Mouse (Mus musculus) layer of hippocampus, adult 18-20 months (tissue): ENCODE data around the gene Rasgrf2. TPM values are rescaled to one million over a fixed set of nuclear protein-coding genes. Genes with fewer than 3 reads are reported as not detected.

Experiments used
- DNase-seq, 2 experiments: peaks; one replicate each; pipeline ENCODE4 v3.0.0; 2022; ENCODE audit warnings: low spot score in 2 of 2
- total RNA-seq, 2 experiments: library from RNA; stranded (reverse); gene quantifications; 2 replicates each; pipeline ENCODE4 v1.2.3; 2021

Rasgrf2 gene
- total RNA-seq, 2 experiments from 2014 or later: 123 to 126 TPM

DNA sequence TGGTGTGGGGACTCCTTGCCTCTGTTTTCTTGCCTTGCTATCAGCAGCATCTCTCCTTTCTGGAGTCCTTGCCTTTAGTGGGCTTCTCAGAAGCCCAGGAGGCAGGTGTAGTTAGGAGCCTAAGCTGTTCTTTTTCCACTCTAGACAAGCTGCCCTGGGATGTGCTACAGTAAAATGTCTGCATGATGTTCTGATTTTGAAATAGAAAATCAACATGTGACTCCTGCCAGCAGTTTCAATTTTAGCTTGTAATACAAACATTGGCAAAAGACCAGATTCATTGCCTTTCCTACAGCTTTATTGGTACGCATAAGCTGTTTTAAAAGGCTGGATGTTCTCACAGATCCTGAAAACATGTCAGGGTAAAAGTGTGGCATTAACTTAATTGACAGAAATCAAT is 176.3 kb downstream of the Rasgrf2 start:
- DNase-seq: peak in 1 of 2 experiments; percentile 77

DNA sequence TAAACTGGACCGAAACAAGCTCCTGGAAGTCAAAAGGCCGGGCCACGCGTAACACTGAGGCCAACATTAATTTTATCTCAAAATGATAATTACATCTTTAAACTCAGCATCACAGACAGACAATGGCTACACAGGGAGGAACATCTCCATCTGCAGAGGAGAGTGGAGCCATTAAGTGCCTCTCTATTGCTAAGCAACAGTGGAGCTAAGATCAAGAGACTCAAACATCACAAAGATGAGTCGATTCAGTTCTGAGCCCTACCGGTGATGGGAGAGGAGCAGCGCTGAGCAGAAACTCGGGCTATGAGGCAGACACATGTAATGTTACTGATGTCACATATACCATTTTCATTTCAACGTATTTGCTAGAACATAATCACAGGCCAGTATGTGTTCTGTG is 191.3 kb downstream of the Rasgrf2 start:
- DNase-seq: peak in 1 of 2 experiments; percentile 29

DNA sequence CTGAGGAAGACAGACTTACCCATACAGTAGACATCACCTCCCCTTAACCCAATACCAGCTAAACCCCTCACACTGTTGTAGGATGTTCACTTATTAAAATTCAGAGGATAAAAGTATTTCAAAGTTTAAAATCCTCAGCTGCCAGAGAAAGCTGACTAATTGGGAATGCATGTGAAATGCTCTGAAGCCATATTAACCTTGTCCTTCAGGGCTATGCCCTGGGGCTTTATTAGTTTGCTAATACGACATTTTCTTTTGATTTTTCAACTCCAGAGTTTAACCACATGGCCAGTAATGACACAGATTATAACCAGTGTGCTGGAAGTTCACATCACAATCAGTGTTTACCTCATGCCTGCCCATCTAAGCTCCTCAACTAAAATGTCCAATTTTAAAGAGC is 192.6 kb downstream of the Rasgrf2 start:
- no peak for DNase-seq

DNA sequence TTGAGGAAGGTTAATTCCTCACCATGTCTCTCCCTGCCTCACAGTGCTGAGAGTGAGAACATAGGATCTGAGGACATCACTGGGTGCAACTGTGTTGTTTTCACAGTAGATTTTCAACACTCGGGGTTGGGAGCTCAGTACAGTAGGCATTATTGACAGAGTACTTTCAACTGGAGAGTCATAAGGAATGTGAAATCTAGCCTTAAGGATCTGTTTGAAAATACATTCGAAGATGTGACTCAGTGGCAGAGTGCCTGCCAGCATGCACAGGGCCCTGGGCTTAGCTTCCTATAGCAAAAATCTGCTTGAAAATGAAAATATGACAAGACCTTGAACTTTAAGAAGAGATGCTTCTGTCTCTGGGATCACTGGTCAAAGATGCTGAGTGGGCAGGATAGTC is 194.2 kb downstream of the Rasgrf2 start:
- no peak for DNase-seq

DNA sequence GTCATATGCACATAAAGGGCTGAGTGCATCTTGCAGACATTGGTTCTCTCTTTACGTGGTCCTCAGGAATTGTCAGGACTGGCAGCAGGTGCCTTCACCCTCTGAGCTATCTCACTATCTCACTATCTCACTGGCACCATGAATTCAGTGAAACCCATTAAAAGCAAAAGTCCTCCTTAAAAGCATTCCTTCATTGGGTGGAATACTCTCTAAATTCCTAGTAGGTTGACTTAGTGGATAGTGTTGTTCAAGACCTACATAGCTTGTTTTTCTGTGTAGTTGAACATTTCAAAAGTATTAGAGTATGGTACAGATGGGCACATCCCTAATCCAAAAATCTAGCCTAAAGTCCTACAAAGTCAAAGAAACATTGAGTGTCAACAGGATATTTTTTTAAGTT is 199.3 kb downstream of the Rasgrf2 start:
- no peak for DNase-seq

DNA sequence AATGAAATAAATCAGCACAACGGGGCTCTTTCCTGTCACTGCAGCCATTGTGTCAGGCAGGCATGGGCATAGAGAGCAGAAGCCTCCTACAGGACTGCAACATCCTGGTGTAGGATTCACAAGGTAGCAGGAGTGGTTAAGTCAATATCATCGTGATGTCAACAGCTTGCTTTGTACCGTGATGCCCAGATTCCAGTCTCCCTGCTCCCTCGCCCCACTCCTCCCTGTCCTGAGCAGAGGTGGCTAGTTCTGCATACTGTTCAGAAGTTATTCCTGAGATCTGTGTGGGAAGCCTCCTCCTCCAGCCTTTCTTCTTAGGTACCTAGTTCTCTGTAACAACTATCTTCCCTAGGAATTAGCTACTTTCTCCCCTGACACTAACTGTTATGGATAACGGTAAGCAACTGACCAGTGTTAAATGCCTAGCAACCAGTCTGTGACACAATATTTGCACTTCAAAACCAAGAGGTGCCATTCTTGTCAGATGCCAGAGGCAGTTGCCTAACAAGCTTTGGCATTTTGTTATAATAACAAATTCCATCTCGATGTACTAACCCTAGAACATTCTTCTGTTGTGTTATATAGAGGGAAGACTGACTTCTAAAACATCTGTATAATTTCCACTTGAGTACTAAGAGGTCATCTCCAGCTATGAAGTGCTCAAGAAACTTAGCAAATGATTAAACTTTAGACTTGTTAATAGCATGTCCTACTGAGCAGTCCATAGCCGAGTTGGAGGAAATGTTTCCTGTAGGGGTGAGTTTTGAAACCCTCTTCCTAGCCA is 201.3 kb downstream of the Rasgrf2 start:
- no peak for DNase-seq

- DNase-seq: no peak
Observed at GRCm38 (mm10) chr13:91928605-91929389, 202.7 kb downstream of the Rasgrf2 start.

- DNase-seq: no peak
Observed at GRCm38 (mm10) chr13:91921010-91921409, 210.4 kb downstream of the Rasgrf2 start.

DNA sequence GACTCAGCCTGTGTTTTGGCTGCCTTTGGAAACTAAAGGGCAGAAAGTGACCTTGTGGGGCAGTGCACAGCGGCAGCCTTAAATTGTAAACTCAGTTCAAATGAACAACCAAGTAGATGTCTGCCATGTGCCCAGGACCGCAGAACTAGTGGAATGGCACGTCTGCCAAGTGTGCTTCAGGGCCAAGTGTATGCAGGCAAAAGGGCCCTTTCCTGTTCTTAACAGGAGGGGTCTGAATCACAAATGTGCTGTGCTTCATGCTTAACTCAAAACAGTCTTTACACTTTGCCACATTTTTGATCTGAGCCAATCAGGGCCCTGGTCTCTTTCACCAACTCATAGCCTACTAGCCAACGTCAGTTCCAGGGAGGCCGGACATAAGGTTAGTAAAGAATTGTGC is 212.7 kb downstream of the Rasgrf2 start:
- DNase-seq: no peak

GRCm38 (mm10) chr13:91917835-91918234 is 213.6 kb downstream of the Rasgrf2 start:
- DNase-seq: no peak

GRCm38 (mm10) chr13:91916308-91916707 is 215.1 kb downstream of the Rasgrf2 start:
- DNase-seq: no peak

GRCm38 (mm10) chr13:91915582-91916239 is 215.7 kb downstream of the Rasgrf2 start:
- DNase-seq: peak; percentile 58 to 83

DNA sequence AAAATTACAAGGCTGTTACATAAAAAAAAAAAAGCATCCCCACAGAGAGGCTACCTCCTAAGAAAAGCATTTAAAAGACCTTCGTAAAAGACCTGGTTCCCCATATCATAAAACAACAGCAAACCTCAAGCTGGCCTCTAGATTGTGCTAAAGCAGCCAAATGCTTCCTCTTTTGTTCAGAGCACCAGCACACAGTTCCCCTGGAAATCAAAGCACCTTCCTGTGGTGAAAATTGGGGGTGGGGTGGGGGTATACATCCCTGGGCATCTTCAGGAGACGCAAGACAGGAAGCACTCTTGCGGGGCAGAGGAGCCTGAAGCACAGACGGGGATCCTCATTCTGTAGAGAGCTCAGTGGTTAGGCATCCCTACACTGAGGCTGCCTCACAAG is 216.3 kb downstream of the Rasgrf2 start:
- no peak for DNase-seq

DNA sequence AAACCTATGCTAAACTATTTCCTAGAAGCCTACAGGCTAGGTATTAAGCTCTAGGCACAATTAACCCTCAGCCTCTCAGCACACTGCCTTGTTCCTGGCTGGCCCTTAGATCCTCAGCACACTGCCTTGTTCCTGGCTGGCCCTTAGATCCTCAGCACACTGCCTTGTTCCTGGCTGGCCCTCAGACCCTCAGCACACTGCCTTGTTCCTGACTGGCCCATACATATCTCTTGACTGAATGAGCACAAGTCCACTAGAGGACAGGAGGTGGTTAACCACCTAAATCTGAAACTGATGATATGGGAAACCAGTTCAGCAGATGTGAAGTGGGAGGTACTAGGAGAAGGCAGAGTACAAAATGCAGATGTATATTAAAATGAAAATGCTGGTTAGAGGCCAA is 219.8 kb downstream of the Rasgrf2 start:
- DNase-seq: no peak

GRCm38 (mm10) chr13:91911211-91911610 is 220.2 kb downstream of the Rasgrf2 start:
- DNase-seq: no peak

GRCm38 (mm10) chr13:91908202-91908980 is 223.1 kb downstream of the Rasgrf2 start:
- DNase-seq: peak; percentile 66 to 91

GRCm38 (mm10) chr13:91906338-91906737 is 225.1 kb downstream of the Rasgrf2 start:
- DNase-seq: no peak

DNA sequence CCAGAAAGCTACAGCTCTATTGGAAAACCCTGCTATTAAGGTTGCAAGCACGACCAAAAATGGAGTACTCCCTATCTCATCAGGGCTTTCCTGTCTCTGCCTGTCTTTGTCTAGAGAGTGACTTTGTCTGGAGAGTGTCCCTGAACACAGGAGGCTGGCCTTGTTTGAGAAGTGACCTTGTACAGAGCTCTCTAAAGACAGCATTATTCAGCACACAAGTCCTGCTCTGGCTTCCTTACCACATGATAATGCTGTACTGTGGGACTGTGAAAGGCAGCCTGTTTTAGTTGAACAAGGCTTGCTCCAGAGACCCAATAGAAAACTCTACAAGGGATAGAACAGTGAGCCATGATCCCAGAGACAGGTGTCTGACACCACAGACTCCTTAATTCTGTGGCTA is 235.0 kb downstream of the Rasgrf2 start:
- DNase-seq: no peak

DNA sequence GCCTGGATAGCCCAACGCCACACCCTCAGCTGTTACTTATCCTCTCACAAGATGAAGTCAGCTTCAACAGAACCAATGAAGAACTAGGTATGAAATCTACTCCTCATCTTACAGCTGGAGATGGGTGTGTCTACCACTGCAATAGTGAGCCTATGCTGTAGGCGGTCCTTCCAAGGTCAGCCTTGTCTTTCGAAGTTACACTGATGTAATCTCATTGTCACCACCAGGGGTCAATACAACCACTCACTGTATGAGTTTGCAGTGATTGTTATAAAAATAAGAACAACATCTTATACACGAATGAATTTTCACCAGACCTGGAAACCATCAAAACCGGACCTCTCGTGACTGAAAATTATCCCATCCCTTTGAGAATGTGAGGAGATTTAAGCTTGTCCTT is 238.3 kb downstream of the Rasgrf2 start:
- DNase-seq: peak in 1 of 2 experiments; percentile 60

GRCm38 (mm10) chr13:91890031-91890619 is 241.3 kb downstream of the Rasgrf2 start:
- no peak for DNase-seq
